In genomic region chr14:20713832-20714231, GRCm38 (mm10) we compare ENCODE assay signal across 18 mouse cellular contexts. TPM values are rescaled to one million over a fixed set of nuclear protein-coding genes. Genes with fewer than 3 reads are reported as not detected.
A peak's percentile ranks its signal among the peaks of the same experiment; 100 is the strongest.
DNase-seq lines count a peak whose midpoint lies in the region; ATAC-seq and TF ChIP-seq lines count a peak whose summit lies in the region.
"Had no signal": no experiment of that assay in that cellular context is flagged by ENCODE, and none has a peak within 500 bp of the region (broad histone marks: within the 10 kb centered on the region; RNA-seq: fewer than 3 reads in every experiment).

No protein-coding gene starts in this region.

- no peak for TF ChIP-seq CTCF in E14TG2a.4 (conservative IDR thresholded peaks at IDR 0.05; ENCODE audit: low read length)
- no peak for TF ChIP-seq CTCF in heart, postnatal 0 days (IDR thresholded peaks at IDR 0.05; ENCODE audit: low read depth)

- H3K27me3 ChIP-seq in heart, embryonic 13.5 days (replicated peaks), result no peaks in the 10 kb centered on the region
- H3K27me3 ChIP-seq in E14TG2a.4 (ENCODE audit: insufficient read depth, low read length), result peaks cover 17% of the 10 kb centered on the region
- H3K27me3 ChIP-seq in heart, postnatal 0 days (ENCODE audit: control insufficient read depth, insufficient read depth, low read length), result no peaks in the 10 kb centered on the region
- H3K27me3 ChIP-seq in stomach, embryonic 16.5 days (ENCODE audit: control insufficient read depth, insufficient read depth, low read length), result no peaks in the 10 kb centered on the region
- no peaks in the 10 kb centered on the region for H3K27me3 ChIP-seq in midbrain, embryonic 16.5 days (ENCODE audit: control insufficient read depth, insufficient read depth, low read depth, low read length)
- H3K27me3 ChIP-seq: limb, embryonic 15.5 days; lung, embryonic 15.5 days; midbrain, embryonic 12.5 days had no signal

- H3K4me3 ChIP-seq in heart, embryonic 13.5 days, result no peak overlapping the region
- peak overlapping the region; percentile 69 for H3K4me3 ChIP-seq in E14TG2a.4 (replicated peaks; ENCODE audit: low read length)
- H3K4me3 ChIP-seq in heart, postnatal 0 days (ENCODE audit: low read depth, low read length), result no peak overlapping the region
- no peak overlapping the region for H3K4me3 ChIP-seq in stomach, embryonic 16.5 days (replicated peaks; ENCODE audit: low read length)
- H3K4me3 ChIP-seq in midbrain, embryonic 16.5 days (ENCODE audit: low read depth, low read length), result no peak overlapping the region
- H3K4me3 ChIP-seq: hindbrain, embryonic 10.5 days; limb, embryonic 15.5 days; lung, embryonic 15.5 days; midbrain, embryonic 12.5 days had no signal

- intact Hi-C loops in heart, postnatal 10 days (cut with DNase I), result no loop called here
- intact Hi-C loops in left cerebral cortex, postnatal 10 days (cut with DNase I), result no loop called here

- H3K9ac ChIP-seq in heart, embryonic 13.5 days, result peak overlapping the region; percentile 64
- peak overlapping the region; percentile 47; the same call in 1 of the 2 replicates for H3K9ac ChIP-seq in heart, postnatal 0 days (replicated peaks; ENCODE audit: low read depth, low read length)
- 0 out of 2 replicates have a peak overlapping the region, but pooled peaks have one; percentile 22 for H3K9ac ChIP-seq in stomach, embryonic 16.5 days (ENCODE audit: low read length)
- no peak overlapping the region for H3K9ac ChIP-seq in midbrain, embryonic 16.5 days (ENCODE audit: low read depth, low read length)
- H3K9ac ChIP-seq: limb, embryonic 15.5 days; lung, embryonic 15.5 days; midbrain, embryonic 12.5 days had no signal

- peak overlapping the region; percentile 83 for H3K27ac ChIP-seq in heart, embryonic 13.5 days (replicated peaks)
- peak overlapping the region; percentile 73 for H3K27ac ChIP-seq in heart, postnatal 0 days (ENCODE audit: low read depth)
- peak overlapping the region; percentile 22; the same call in 1 of the 2 replicates for H3K27ac ChIP-seq in stomach, embryonic 16.5 days (ENCODE audit: low read length)
- H3K27ac ChIP-seq in midbrain, embryonic 16.5 days (ENCODE audit: low read length), result no peak overlapping the region
- H3K27ac ChIP-seq: hindbrain, embryonic 10.5 days; limb, embryonic 15.5 days; lung, embryonic 15.5 days; macrophage; midbrain, embryonic 12.5 days had no signal

- H3K4me2 ChIP-seq in heart, embryonic 13.5 days, result peak overlapping the region; percentile 24; the same call in 1 of the 2 replicates
- H3K4me2 ChIP-seq in heart, postnatal 0 days (ENCODE audit: low read depth, low read length), result no peak overlapping the region
- no peak overlapping the region for H3K4me2 ChIP-seq in stomach, embryonic 16.5 days (ENCODE audit: low read depth, low read length)
- no peak overlapping the region for H3K4me2 ChIP-seq in midbrain, embryonic 16.5 days (ENCODE audit: low read length)
- H3K4me2 ChIP-seq: limb, embryonic 15.5 days; lung, embryonic 15.5 days; midbrain, embryonic 12.5 days had no signal

- peaks cover 38% of the 10 kb centered on the region for H3K4me1 ChIP-seq in heart, embryonic 13.5 days
- H3K4me1 ChIP-seq in E14TG2a.4 (replicated peaks; ENCODE audit: low read depth, low read length), result peaks cover 17% of the 10 kb centered on the region
- peaks cover 5% of the 10 kb centered on the region for H3K4me1 ChIP-seq in heart, postnatal 0 days (ENCODE audit: control insufficient read depth, insufficient read depth)
- peaks cover 8% of the 10 kb centered on the region for H3K4me1 ChIP-seq in stomach, embryonic 16.5 days (ENCODE audit: control insufficient read depth, insufficient read depth, low read length)
- peaks cover 9% of the 10 kb centered on the region for H3K4me1 ChIP-seq in midbrain, embryonic 16.5 days (ENCODE audit: control insufficient read depth, insufficient read depth, low read length)

- no peak for TF ChIP-seq EP300 in heart, postnatal 0 days (IDR thresholded peaks at IDR 0.05; ENCODE audit: low read depth)

- ATAC-seq in heart, embryonic 13.5 days (ENCODE audit: extremely low read depth, insufficient number of reproducible peaks, low FRiP score, low TSS enrichment), result peak; percentile 22; the same call in 1 of the 2 replicates
- peak; percentile 76 for ATAC-seq in heart, postnatal 0 days (ENCODE audit: insufficient read depth, low read depth)
- peak; percentile 71 for ATAC-seq in stomach, embryonic 16.5 days (ENCODE audit: insufficient read depth, low FRiP score)
- no peak for ATAC-seq in midbrain, embryonic 16.5 days

- no peak for DNase-seq in heart, postnatal 10 days
- DNase-seq in heart, postnatal 0 days (ENCODE audit: low spot score), result peak; percentile 59
- no peak for DNase-seq in left cerebral cortex, postnatal 10 days (ENCODE audit: extremely low spot score in 1 of 2, low spot score in 2 of 2)
- DNase-seq: adrenal gland, postnatal 36 days; B cell, adult 2 months; cerebellum, adult 9-10 months; kidney, postnatal 4 days; retina, postnatal 1 day; right cerebral cortex, postnatal 4 days had no signal

- 24% methylated on average over 11 of the region's 11 CpGs for WGBS in heart, embryonic 13.5 days
- 24% methylated on average over 11 of the region's 11 CpGs for WGBS in heart, postnatal 0 days
- 58% methylated on average over 11 of the region's 11 CpGs for WGBS in stomach, embryonic 16.5 days
- 78% methylated on average over 10 of the region's 11 CpGs for WGBS in midbrain, embryonic 16.5 days

- no peaks in the 10 kb centered on the region for H3K9me3 ChIP-seq in heart, embryonic 13.5 days
- H3K9me3 ChIP-seq in E14TG2a.4 (ENCODE audit: low read length), result no peaks in the 10 kb centered on the region
- no peaks in the 10 kb centered on the region for H3K9me3 ChIP-seq in heart, postnatal 0 days (replicated peaks; ENCODE audit: control insufficient read depth, low read length)
- H3K9me3 ChIP-seq in stomach, embryonic 16.5 days (replicated peaks; ENCODE audit: control insufficient read depth, low read length), result no peaks in the 10 kb centered on the region
- no peaks in the 10 kb centered on the region for H3K9me3 ChIP-seq in midbrain, embryonic 16.5 days (replicated peaks; ENCODE audit: control insufficient read depth, low read length, poor library complexity, severe bottlenecking)
- H3K9me3 ChIP-seq: hindbrain, embryonic 10.5 days; limb, embryonic 15.5 days; lung, embryonic 15.5 days; midbrain, embryonic 12.5 days had no signal

- peaks cover 91% of the 10 kb centered on the region for H3K36me3 ChIP-seq in heart, embryonic 13.5 days
- H3K36me3 ChIP-seq in E14TG2a.4 (ENCODE audit: insufficient read depth, low read length), result peaks cover 59% of the 10 kb centered on the region
- peaks cover 89% of the 10 kb centered on the region for H3K36me3 ChIP-seq in heart, postnatal 0 days (replicated peaks; ENCODE audit: control insufficient read depth, insufficient read depth, low read length)
- peaks cover 29% of the 10 kb centered on the region for H3K36me3 ChIP-seq in stomach, embryonic 16.5 days (ENCODE audit: control insufficient read depth, insufficient read depth, low read length)
- peaks cover 72% of the 10 kb centered on the region for H3K36me3 ChIP-seq in midbrain, embryonic 16.5 days (ENCODE audit: control insufficient read depth, insufficient read depth, low read length)

RNA-seq across cellular contexts. Expression of gene Zswim8, which starts 6.5 kb away (rescaled TPM):
- polyA plus RNA-seq in heart, embryonic 13.5 days (2015; fragmentation: Nextera tagmentation; extraction: Ambion mirVana), result 23.0 and 23.4 TPM in 2 replicates
- 10 to 100 TPM; 68.7 to 71.7 TPM for total RNA-seq in heart, postnatal 10 days (2021)
- 60.1 and 78.8 TPM in 2 replicates for total RNA-seq in heart, postnatal 0 days (2014; rRNA removed; ENCODE audit: low replicate concordance)
- 11.6 and 14.2 TPM in 2 replicates for polyA plus RNA-seq in heart, postnatal 0 days (2015; fragmentation: Nextera tagmentation; extraction: Ambion mirVana)
- 23.2 and 26.8 TPM in 2 replicates for polyA plus RNA-seq in stomach, embryonic 16.5 days (2015; fragmentation: Nextera tagmentation; extraction: Ambion mirVana)
- total RNA-seq in left cerebral cortex, postnatal 10 days (2021), result 100 to 1,000 TPM; 134 to 138 TPM
- 44.9 and 50.3 TPM in 2 replicates for polyA plus RNA-seq in midbrain, embryonic 16.5 days (2015; fragmentation: Nextera tagmentation; extraction: Ambion mirVana)

RNA-seq across cellular contexts. Expression of gene Chchd1, which starts 11.0 kb away (rescaled TPM):
- polyA plus RNA-seq in heart, embryonic 13.5 days (2015; fragmentation: Nextera tagmentation; extraction: Ambion mirVana), result 199 and 200 TPM in 2 replicates
- 10 to 100 TPM; 83.7 to 91.9 TPM for total RNA-seq in heart, postnatal 10 days (2021)
- total RNA-seq in heart, postnatal 0 days (2014; rRNA removed; ENCODE audit: low replicate concordance), result 159 and 181 TPM in 2 replicates
- polyA plus RNA-seq in heart, postnatal 0 days (2015; fragmentation: Nextera tagmentation; extraction: Ambion mirVana), result 243 and 251 TPM in 2 replicates
- 149 and 187 TPM in 2 replicates for polyA plus RNA-seq in stomach, embryonic 16.5 days (2015; fragmentation: Nextera tagmentation; extraction: Ambion mirVana)
- total RNA-seq in left cerebral cortex, postnatal 10 days (2021), result 10 to 100 TPM; 61.3 to 67.0 TPM
- polyA plus RNA-seq in midbrain, embryonic 16.5 days (2015; fragmentation: Nextera tagmentation; extraction: Ambion mirVana), result 166 and 171 TPM in 2 replicates

RNA-seq across cellular contexts. Expression of gene Fut11, which starts 19.1 kb away (rescaled TPM):
- 15.3 and 17.4 TPM in 2 replicates for polyA plus RNA-seq in heart, embryonic 13.5 days (2015; fragmentation: Nextera tagmentation; extraction: Ambion mirVana)
- total RNA-seq in heart, postnatal 10 days (2021), result 10 to 100 TPM; 11.1 to 11.6 TPM
- total RNA-seq in heart, postnatal 0 days (2014; rRNA removed; ENCODE audit: low replicate concordance), result 11.1 and 14.2 TPM in 2 replicates
- 11.4 and 11.9 TPM in 2 replicates for polyA plus RNA-seq in heart, postnatal 0 days (2015; fragmentation: Nextera tagmentation; extraction: Ambion mirVana)
- 18.3 and 19.3 TPM in 2 replicates for polyA plus RNA-seq in stomach, embryonic 16.5 days (2015; fragmentation: Nextera tagmentation; extraction: Ambion mirVana)
- 10 to 100 TPM; 19.6 to 20.3 TPM for total RNA-seq in left cerebral cortex, postnatal 10 days (2021)
- polyA plus RNA-seq in midbrain, embryonic 16.5 days (2015; fragmentation: Nextera tagmentation; extraction: Ambion mirVana), result 25.5 and 27.2 TPM in 2 replicates

RNA-seq across cellular contexts. Expression of gene Ndst2, which starts 20.5 kb away (rescaled TPM):
- 13.8 and 14.9 TPM in 2 replicates for polyA plus RNA-seq in heart, embryonic 13.5 days (2015; fragmentation: Nextera tagmentation; extraction: Ambion mirVana)
- 10 to 100 TPM; 15.5 to 18.3 TPM for total RNA-seq in heart, postnatal 10 days (2021)
- 8.0 and 20.3 TPM in 2 replicates for total RNA-seq in heart, postnatal 0 days (2014; rRNA removed; ENCODE audit: low replicate concordance)
- 7.8 and 8.5 TPM in 2 replicates for polyA plus RNA-seq in heart, postnatal 0 days (2015; fragmentation: Nextera tagmentation; extraction: Ambion mirVana)
- polyA plus RNA-seq in stomach, embryonic 16.5 days (2015; fragmentation: Nextera tagmentation; extraction: Ambion mirVana), result 23.7 and 24.4 TPM in 2 replicates
- total RNA-seq in left cerebral cortex, postnatal 10 days (2021), result 10 to 100 TPM; 17.3 to 21.8 TPM
- 17.5 and 19.3 TPM in 2 replicates for polyA plus RNA-seq in midbrain, embryonic 16.5 days (2015; fragmentation: Nextera tagmentation; extraction: Ambion mirVana)

RNA-seq across cellular contexts. Expression of gene Sec24c, which starts 39.7 kb away (rescaled TPM):
- 68.8 and 69.5 TPM in 2 replicates for polyA plus RNA-seq in heart, embryonic 13.5 days (2015; fragmentation: Nextera tagmentation; extraction: Ambion mirVana)
- 100 to 1,000 TPM; 103 to 105 TPM for total RNA-seq in heart, postnatal 10 days (2021)
- 71.2 and 91.6 TPM in 2 replicates for total RNA-seq in heart, postnatal 0 days (2014; rRNA removed; ENCODE audit: low replicate concordance)
- 42.6 and 42.9 TPM in 2 replicates for polyA plus RNA-seq in heart, postnatal 0 days (2015; fragmentation: Nextera tagmentation; extraction: Ambion mirVana)
- 90.5 and 110 TPM in 2 replicates for polyA plus RNA-seq in stomach, embryonic 16.5 days (2015; fragmentation: Nextera tagmentation; extraction: Ambion mirVana)
- 100 to 1,000 TPM; 102 to 109 TPM for total RNA-seq in left cerebral cortex, postnatal 10 days (2021)
- polyA plus RNA-seq in midbrain, embryonic 16.5 days (2015; fragmentation: Nextera tagmentation; extraction: Ambion mirVana), result 89.9 and 92.9 TPM in 2 replicates
